Mouse (Mus musculus): ENCODE results near the gene Tmem53.

- no peak for TF ChIP-seq POLR2A (IDR thresholded peaks at IDR 0.05; ENCODE audit: control insufficient read depth, low read depth, low read length)
- TF ChIP-seq CTCF (IDR thresholded peaks at IDR 0.05; ENCODE audit: control insufficient read depth, insufficient read depth, insufficient replicate concordance, low read depth, low read length), result no peak
These were observed 39.9 kb downstream of the Tmem53 start for GRCm38 (mm10) chr4:117291696-117292095.
